Mouse (Mus musculus): ENCODE measurements around the gene Hsd11b1.

GRCm38 (mm10) chr1:193256621-193257098, 7.2 kb downstream of the Hsd11b1 start:
- TF ChIP-seq CTCF (IDR thresholded peaks at IDR 0.05; ENCODE audit: control insufficient read depth, insufficient read depth, insufficient read length) (no peak), MYOG (IDR thresholded peaks at IDR 0.05; ENCODE audit: control insufficient read depth, extremely low read depth, insufficient read length) (no peak), CEBPB (IDR thresholded peaks at IDR 0.05; ENCODE audit: low read depth) (no peak), MAX (IDR thresholded peaks at IDR 0.05) (no peak), USF1 (IDR thresholded peaks at IDR 0.05; ENCODE audit: low read depth) (no peak)
